Mouse (Mus musculus) bone marrow, adult 2 months (tissue): ENCODE data around the gene Tubg1.

Experiments
- CTCF ChIP-seq: fragments of 200-500 bp; IDR thresholded peaks from 2 replicates; pipeline ENCODE4 v1.5.1; 2011; ENCODE audit warnings: low read length, control low read depth; ENCODE audit not compliant: control insufficient read depth, insufficient read depth
- POLR2A ChIP-seq: fragments of 200-500 bp; IDR thresholded peaks from 2 replicates; pipeline ENCODE4 v1.6.1; 2011; ENCODE audit warnings: low read depth, mild to moderate bottlenecking, control low read depth, low read length, borderline replicate concordance; ENCODE audit not compliant: control insufficient read depth

GRCm38 (mm10) chr11:101168301-101168980 lies 48.7 kb downstream of the Tubg1 start:
- no peak for TF ChIP-seq CTCF
- no peak for TF ChIP-seq POLR2A
